Mouse (Mus musculus) cerebellum, adult 2 months (tissue): ENCODE data around the gene 4930404N11Rik. TPM values are rescaled to one million over a fixed set of nuclear protein-coding genes. Genes with fewer than 3 reads are reported as not detected.

ENCODE experiments used
- DNase-seq, 2 experiments: peaks; one replicate each; pipeline ENCODE4 v3.0.0; 2021
- H3K27ac ChIP-seq: fragments of 200-500 bp; 2 replicates; pipeline ENCODE4 v1.5.1; 2012; ENCODE audit warnings: low read length, control low read depth, inconsistent platforms; ENCODE audit not compliant: insufficient read depth
- H3K27me3 ChIP-seq: fragments of 200-500 bp; 2 replicates; pipeline ENCODE4 v1.6.1; 2012; ENCODE audit warnings: inconsistent platforms, mild to moderate bottlenecking, low read length, moderate library complexity; ENCODE audit not compliant: control insufficient read depth, insufficient read depth
- H3K4me1 ChIP-seq: fragments of 200-500 bp; 2 replicates; pipeline ENCODE4 v1.6.1; 2011; ENCODE audit warnings: low read length; ENCODE audit not compliant: control insufficient read depth, insufficient read depth
- H3K4me3 ChIP-seq: fragments of 200-500 bp; replicated peaks from 2 replicates; pipeline ENCODE3; 2011; ENCODE audit warnings: mild to moderate bottlenecking, low read depth, low read length, control low read depth; ENCODE audit not compliant: insufficient read depth
- CTCF ChIP-seq: fragments of 200-500 bp; IDR thresholded peaks from 2 replicates; pipeline ENCODE4 v1.5.1; 2011; ENCODE audit warnings: low read depth, mild to moderate bottlenecking, control low read depth, low read length, moderate library complexity, borderline replicate concordance; ENCODE audit not compliant: insufficient read depth
- POLR2A ChIP-seq: fragments of 200-500 bp; IDR thresholded peaks from 2 replicates; pipeline ENCODE4 v1.6.1; 2011; ENCODE audit warnings: low read length, control low read depth, borderline replicate concordance; ENCODE audit not compliant: insufficient read depth
- WGBS: fragments of 180-500 bp; shearing (Covaris S2); methylation state at CpG from one replicate; pipeline ENCODE4 v1.1.7; 2018; 5-methylcytosine and 5-hydroxymethylcytosine counted together
- polyA plus RNA-seq: library from polyadenylated mRNA; depleted of rRNA; stranded (reverse); fragments of >200 nt; gene quantifications from 2 replicates; pipeline ENCODE4 v1.2.3, GENCODE M21; 2012

Gene 4930404N11Rik
- polyA plus RNA-seq, 1 experiment: 0.36 TPM

DNA sequence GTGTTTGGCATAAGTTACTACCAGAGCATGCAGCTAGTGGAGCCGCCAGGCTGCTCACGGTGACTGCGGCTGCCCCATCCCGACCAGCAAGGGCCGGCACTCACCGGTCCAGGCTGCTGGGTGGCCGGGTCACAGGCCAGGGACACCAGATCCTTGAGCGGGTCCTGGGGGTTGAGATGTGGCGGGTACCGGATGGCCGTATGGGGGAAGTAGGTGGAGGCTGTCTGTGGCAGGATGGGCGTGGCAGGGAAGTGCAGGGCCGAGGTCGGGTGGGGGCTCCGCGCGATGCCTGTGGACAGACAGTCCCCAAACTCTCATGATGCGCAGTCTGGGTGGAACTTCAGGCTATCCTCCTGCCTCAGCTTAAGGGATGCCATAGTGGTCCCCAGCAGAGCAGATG lies 39.1 kb upstream of the 4930404N11Rik start:
- Histone ChIP-seq H3K4me1 (peaks cover 75% of the 10 kb centered on the region), H3K27ac (no peak overlapping the region), H3K4me3 (no peak overlapping the region), H3K27me3 (no peaks in the 10 kb centered on the region)
- TF ChIP-seq CTCF (no peak), POLR2A (no peak)
- WGBS: 73% methylated on average over 18 of the region's 18 CpGs
- no peak for DNase-seq

DNA sequence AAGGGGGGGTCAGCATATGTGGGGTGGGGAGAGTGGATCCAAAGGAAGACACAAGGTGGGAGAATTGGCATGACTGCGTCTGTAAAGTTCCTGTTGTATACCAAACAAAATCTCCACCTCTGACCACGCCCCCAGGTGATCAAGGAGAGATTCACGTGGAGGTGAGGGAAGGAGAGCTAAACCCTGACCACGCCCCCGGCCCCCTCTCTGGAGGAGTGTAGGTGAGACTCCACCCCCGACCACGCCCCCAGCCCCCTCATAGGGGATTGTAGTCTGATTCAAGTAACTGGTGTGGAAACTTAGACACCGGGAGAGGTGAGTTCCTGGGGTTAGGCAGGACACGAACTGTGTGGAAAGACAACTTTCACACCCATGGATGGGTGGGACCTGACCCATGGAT lies 38.5 kb upstream of the 4930404N11Rik start:
- Histone ChIP-seq H3K27me3 (no peaks in the 10 kb centered on the region), H3K4me3 (no peak overlapping the region), H3K4me1 (peaks cover 76% of the 10 kb centered on the region), H3K27ac (no peak overlapping the region)
- 45% methylated on average over 9 of the region's 9 CpGs for WGBS
- TF ChIP-seq POLR2A (no peak), CTCF (no peak)
- DNase-seq: no peak

GRCm38 (mm10) chr10:81403511-81403910 lies 37.9 kb upstream of the 4930404N11Rik start:
- 62% methylated on average over 10 of the region's 10 CpGs for WGBS
- no peak overlapping the region; the same call in 1 of the 2 replicates for H3K27ac ChIP-seq
- no peak for TF ChIP-seq POLR2A
- no peak for TF ChIP-seq CTCF
- no peaks in the 10 kb centered on the region for H3K27me3 ChIP-seq
- no peak overlapping the region for H3K4me3 ChIP-seq
- no peak for DNase-seq
- H3K4me1 ChIP-seq: peaks cover 72% of the 10 kb centered on the region

DNA sequence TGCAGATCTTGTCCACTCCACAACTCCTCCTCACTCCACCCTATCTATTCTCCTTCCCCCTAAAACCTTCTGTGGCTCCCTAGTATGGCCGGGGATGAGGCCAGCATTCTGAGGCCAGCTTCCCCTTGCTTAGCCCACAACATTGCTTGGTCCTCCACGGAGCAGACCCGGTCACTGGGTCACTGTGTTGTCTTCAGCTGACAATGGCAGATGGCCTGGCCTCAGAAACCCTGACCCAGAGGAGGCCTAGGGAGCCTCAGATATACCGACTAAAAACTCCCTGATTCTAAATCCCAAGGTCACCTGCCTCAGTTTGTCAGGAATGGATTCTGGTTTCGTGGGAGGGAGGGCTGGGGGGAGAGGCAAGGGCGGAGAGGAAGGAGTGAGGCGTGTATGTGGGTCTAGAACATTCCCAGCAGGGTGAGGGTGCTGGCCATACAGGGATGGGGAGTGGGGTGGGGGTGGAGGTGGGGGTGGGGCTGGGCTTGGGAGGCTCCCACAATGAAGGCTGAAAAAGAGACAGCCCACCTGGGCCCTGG lies 36.7 kb upstream of the 4930404N11Rik start:
- 17% methylated on average over 7 of the region's 7 CpGs for WGBS

DNA sequence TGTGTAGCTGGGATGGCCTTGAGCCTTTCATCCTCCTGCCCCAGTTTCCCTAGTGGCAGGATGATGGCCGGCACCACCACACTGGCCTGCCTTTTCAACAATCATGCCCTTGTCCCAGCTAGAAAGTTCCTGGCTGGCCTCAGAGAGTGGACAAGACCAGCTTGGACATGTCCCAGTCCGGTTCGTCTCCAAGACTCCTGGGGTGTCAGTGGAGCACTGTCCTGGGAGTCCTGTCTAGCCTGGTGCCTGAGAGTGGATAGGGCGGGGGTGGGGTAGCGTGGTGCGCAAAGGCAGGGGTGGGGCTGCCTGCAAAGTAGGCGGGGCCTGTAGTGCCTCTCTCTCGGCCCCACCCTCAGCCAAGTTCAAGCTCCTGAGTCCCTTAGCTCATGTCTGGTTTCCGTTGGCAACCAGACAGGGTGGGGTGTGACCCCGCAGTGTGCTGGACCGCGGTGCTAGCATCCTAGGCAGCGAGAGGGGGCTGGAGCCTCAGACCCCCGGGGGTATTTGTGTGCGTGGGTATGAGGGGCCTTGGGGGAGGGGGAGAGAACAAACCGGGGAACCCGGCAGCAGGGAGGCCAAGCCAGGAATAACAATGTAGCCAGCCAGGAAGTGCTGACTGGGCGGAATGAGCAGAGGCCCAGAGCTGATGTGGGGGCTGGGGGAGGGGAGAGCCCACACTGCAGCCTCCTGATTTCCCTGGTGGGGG lies 36.1 kb upstream of the 4930404N11Rik start:
- Histone ChIP-seq H3K27me3 (no peaks in the 10 kb centered on the region), H3K27ac (peak overlapping the region; percentile 82), H3K4me1 (peaks cover 67% of the 10 kb centered on the region), H3K4me3 (no peak overlapping the region)
- WGBS: 8% methylated on average over 18 of the region's 18 CpGs
- TF ChIP-seq POLR2A (no peak), CTCF (no peak)
- peak; percentile 75 to 82 for DNase-seq

More for the DNA sequence above, 36.7 kb upstream of the 4930404N11Rik start:
- peaks cover 67% of the 10 kb centered on the region for H3K4me1 ChIP-seq
- DNase-seq: peak; percentile 65 to 69
- H3K27ac ChIP-seq: peak overlapping the region; percentile 82
- TF ChIP-seq POLR2A: no peak
- no peak for TF ChIP-seq CTCF
- H3K4me3 ChIP-seq: no peak overlapping the region
- no peaks in the 10 kb centered on the region for H3K27me3 ChIP-seq

- H3K4me1 ChIP-seq: peaks cover 67% of the 10 kb centered on the region
- H3K27ac ChIP-seq: peak overlapping the region; percentile 73
- H3K27me3 ChIP-seq: no peaks in the 10 kb centered on the region
- 11% methylated on average over 10 of the region's 10 CpGs for WGBS
- DNase-seq: no peak
- no peak overlapping the region for H3K4me3 ChIP-seq
- TF ChIP-seq CTCF (no peak), POLR2A (no peak)
These were observed 35.5 kb upstream of the 4930404N11Rik start for GRCm38 (mm10) chr10:81401205-81401520.

DNA sequence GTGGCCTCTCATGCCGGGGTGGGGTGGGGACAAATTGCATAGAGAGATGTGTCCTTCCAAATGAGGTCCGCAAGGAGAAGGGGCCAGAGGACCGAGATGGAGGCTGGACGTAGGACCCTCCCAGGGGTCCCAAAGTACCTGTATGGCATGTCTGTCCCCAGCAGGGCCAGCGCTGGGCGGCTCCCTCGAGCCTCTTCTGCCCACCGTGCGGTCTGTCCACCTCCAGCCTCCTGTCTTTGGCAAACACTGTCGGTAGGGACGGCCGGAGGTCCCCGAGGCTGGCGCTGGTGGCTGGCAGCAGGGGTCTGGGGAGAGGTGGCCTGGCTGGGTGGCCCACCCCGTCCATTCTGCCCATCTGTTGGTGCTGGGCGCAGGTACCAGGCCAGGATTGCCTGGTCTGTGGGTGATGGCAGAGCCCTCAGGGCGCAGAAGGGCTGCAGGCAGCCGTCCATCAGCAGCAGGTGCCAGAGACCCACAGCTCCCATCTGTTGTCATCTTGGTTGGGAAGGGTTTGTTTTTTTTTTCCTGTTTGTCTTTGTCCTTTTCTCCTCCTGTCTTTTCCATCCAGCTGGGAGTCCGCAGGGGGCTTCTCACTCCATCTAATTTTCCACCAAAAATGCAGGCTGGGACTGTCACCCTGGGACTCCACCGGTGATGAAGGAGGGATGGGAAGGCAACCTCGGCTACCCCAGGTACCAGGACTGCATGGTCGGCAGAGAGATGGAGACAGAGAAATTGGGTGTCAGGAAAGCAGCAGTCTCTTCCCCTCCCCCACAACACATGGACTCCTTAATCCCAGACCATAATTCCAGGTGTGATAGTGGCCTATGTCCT lies 35.0 kb upstream of the 4930404N11Rik start:
- H3K4me3 ChIP-seq: no peak overlapping the region
- peaks cover 65% of the 10 kb centered on the region for H3K4me1 ChIP-seq
- peak overlapping the region; percentile 86 for H3K27ac ChIP-seq
- 10% methylated on average over 22 of the region's 22 CpGs for WGBS
- DNase-seq: peak; percentile 93 to 94
- H3K27me3 ChIP-seq: no peaks in the 10 kb centered on the region
- TF ChIP-seq POLR2A (no peak), CTCF (no peak)

DNA sequence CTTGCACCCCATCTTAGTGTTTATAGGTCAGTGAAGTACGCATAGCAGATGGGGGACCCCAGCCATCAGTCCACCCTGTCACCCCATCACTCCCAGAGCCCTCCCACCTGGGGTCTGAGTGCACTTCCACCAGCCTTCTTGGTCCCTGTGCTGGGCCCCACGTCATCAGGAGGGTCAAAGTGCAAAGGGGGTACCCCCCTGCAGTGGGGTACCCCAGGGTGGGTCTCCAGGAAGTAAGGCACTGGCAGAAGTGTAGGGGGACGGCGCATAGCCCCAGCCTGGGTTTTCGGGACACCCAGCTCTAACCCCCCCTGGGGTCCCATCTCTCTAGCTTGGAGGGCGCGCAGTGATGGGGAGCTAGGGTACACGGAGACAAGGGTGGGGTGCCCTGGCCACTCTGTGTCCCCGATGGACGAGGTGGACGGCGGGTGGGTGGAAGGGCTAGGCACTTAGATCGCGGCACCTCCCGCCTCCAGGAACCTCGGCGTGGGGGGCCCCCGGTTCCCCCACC lies 34.2 kb upstream of the 4930404N11Rik start:
- no peak for DNase-seq
- H3K27ac ChIP-seq: peak overlapping the region; percentile 86
- peaks cover 67% of the 10 kb centered on the region for H3K4me1 ChIP-seq
- H3K4me3 ChIP-seq: no peak overlapping the region
- TF ChIP-seq POLR2A (no peak), CTCF (no peak)
- 38% methylated on average over 18 of the region's 18 CpGs for WGBS
- no peaks in the 10 kb centered on the region for H3K27me3 ChIP-seq
